In genomic region chr6:83482418-83483085, GRCm38 (mm10) we compare ENCODE assay signal across 11 mouse cellular contexts. TPM values are rescaled to one million over a fixed set of nuclear protein-coding genes. Genes with fewer than 3 reads are reported as not detected.
DNase-seq lines count a peak whose midpoint lies in the region; ATAC-seq lines count a peak whose summit lies in the region.
"Had no signal": no experiment of that assay in that cellular context is flagged by ENCODE, and none has a peak within 500 bp of the region (broad histone marks: within the 10 kb centered on the region; RNA-seq: fewer than 3 reads in every experiment).

No protein-coding gene starts in this region.

- no peak overlapping the region for H3K4me2 ChIP-seq in kidney, embryonic 14.5 days (replicated peaks; ENCODE audit: low read depth, low read length)
- H3K4me2 ChIP-seq: limb, embryonic 15.5 days had no signal

- peaks cover 58% of the 10 kb centered on the region for H3K36me3 ChIP-seq in kidney, embryonic 14.5 days (ENCODE audit: control insufficient read depth, insufficient read depth, low read length)

- peak; percentile 4 for DNase-seq in embryo, embryonic 10.5 days (ENCODE audit: low spot score)
- no peak for DNase-seq in embryo, embryonic 9.5 days (ENCODE audit: extremely low spot score)
- peak; percentile 88 for DNase-seq in A20 (ENCODE audit: low read depth, low spot score)
- peak; percentile 63 to 75 for DNase-seq in lung, postnatal 4 days
- no peak for DNase-seq in cerebellum, adult 11 months
- no peak for DNase-seq in urinary bladder, adult 2 months (ENCODE audit: low spot score)
- no peak for DNase-seq in urinary bladder, postnatal 4 days (ENCODE audit: low spot score in 2 of 2)
- DNase-seq: cerebellum, adult 18-20 months; gastrocnemius, postnatal 14 days had no signal

- H3K9ac ChIP-seq in kidney, embryonic 14.5 days (ENCODE audit: low read depth, low read length), result no peak overlapping the region
- H3K9ac ChIP-seq: limb, embryonic 15.5 days had no signal

- no peaks in the 10 kb centered on the region for H3K9me3 ChIP-seq in kidney, embryonic 14.5 days (ENCODE audit: control insufficient read depth, low read length)
- H3K9me3 ChIP-seq: limb, embryonic 15.5 days had no signal

- H3K4me1 ChIP-seq in kidney, embryonic 14.5 days (ENCODE audit: control insufficient read depth, insufficient read depth, low read length), result 0 out of 2 replicates have a peak, but pooled peaks cover 7% of the 10 kb centered on the region
- H3K4me1 ChIP-seq: limb, embryonic 15.5 days had no signal

- no peaks in the 10 kb centered on the region for H3K27me3 ChIP-seq in kidney, embryonic 14.5 days (ENCODE audit: control insufficient read depth, insufficient read depth, low read length)
- H3K27me3 ChIP-seq: limb, embryonic 15.5 days had no signal

- peak; percentile 63; the same call in 1 of the 2 replicates for ATAC-seq in kidney, embryonic 14.5 days (ENCODE audit: low FRiP score, low TSS enrichment)

- 35% methylated on average over 10 of the region's 10 CpGs for WGBS in kidney, embryonic 14.5 days

- no peak overlapping the region for H3K4me3 ChIP-seq in kidney, embryonic 14.5 days (ENCODE audit: low read length)
- H3K4me3 ChIP-seq: limb, embryonic 15.5 days had no signal

- H3K27ac ChIP-seq in kidney, embryonic 14.5 days (ENCODE audit: low read depth, low read length), result no peak overlapping the region; the same call in 1 of the 2 replicates
- H3K27ac ChIP-seq: limb, embryonic 15.5 days had no signal

RNA-seq across cellular contexts. Expression of gene Tet3, which starts 23.7 kb away (rescaled TPM):
- polyA plus RNA-seq in kidney, embryonic 14.5 days (2014; fragmentation: Nextera tagmentation; extraction: Ambion mirVana), result 48.6 and 54.9 TPM in 2 replicates
- 9.4 and 14.4 TPM in 2 replicates for polyA plus RNA-seq in urinary bladder, adult 2 months (2012; rRNA removed)

RNA-seq across cellular contexts. Expression of gene Dguok, which starts 24.2 kb away (rescaled TPM):
- 69.3 and 78.2 TPM in 2 replicates for polyA plus RNA-seq in kidney, embryonic 14.5 days (2014; fragmentation: Nextera tagmentation; extraction: Ambion mirVana)
- 79.1 and 106 TPM in 2 replicates for polyA plus RNA-seq in urinary bladder, adult 2 months (2012; rRNA removed)

RNA-seq across cellular contexts. Expression of gene Actg2, which starts 53.5 kb away (rescaled TPM):
- polyA plus RNA-seq in kidney, embryonic 14.5 days (2014; fragmentation: Nextera tagmentation; extraction: Ambion mirVana), result 4.0 and 7.6 TPM in 2 replicates
- 8,061 and 9,269 TPM in 2 replicates for polyA plus RNA-seq in urinary bladder, adult 2 months (2012; rRNA removed)

Comparison
In these comparisons a context has a peak if more than half of its experiments do, and no peak if none do; other contexts are left out.
1. DNase-seq: peak in embryo, embryonic 10.5 days (single experiment), A20 (single experiment) and lung, postnatal 4 days (2 of 2); none in embryo, embryonic 9.5 days (single experiment), cerebellum, adult 11 months (single experiment), urinary bladder, adult 2 months (single experiment) and urinary bladder, postnatal 4 days (0 of 2).
2. RNA of gene Actg2, which starts 53.5 kb away (polyA plus RNA-seq): 8,061 to 9,269 TPM in urinary bladder, adult 2 months; 4.0 to 7.6 TPM in kidney, embryonic 14.5 days; every median in the first group is over 100 times any median in the second.